In genomic region chr17:29483282-29483681, GRCm38 (mm10) we compare ENCODE assay signal across 20 mouse cellular contexts.
"Had no signal": no experiment of that assay in that cellular context is flagged by ENCODE, and none has a peak within 500 bp of the region (broad histone marks: within the 10 kb centered on the region; RNA-seq: fewer than 3 reads in every experiment).

No protein-coding gene starts in this region.

- DNase-seq: lung, adult 18-20 months; lung, embryonic 14.5 days; lung, postnatal 10 days; lung, postnatal 4 days; midbrain, embryonic 14.5 days; retina, postnatal 1 day; right cerebral cortex, adult 18-20 months; right cerebral cortex, postnatal 25 days; right cerebral cortex, postnatal 4 days; thymus, adult 18-20 months; thymus, postnatal 14 days; thymus, postnatal 36 days had no signal

- H3K9ac ChIP-seq: liver, embryonic 14.5 days; lung, embryonic 14.5 days; midbrain, embryonic 12.5 days; neural tube, embryonic 13.5 days; neural tube, embryonic 15.5 days; stomach, embryonic 15.5 days had no signal

- ATAC-seq: midbrain, embryonic 16.5 days had no signal

- H3K27ac ChIP-seq: liver, embryonic 14.5 days; midbrain, embryonic 10.5 days; midbrain, embryonic 12.5 days; neural tube, embryonic 13.5 days; neural tube, embryonic 15.5 days; stomach, embryonic 15.5 days had no signal

- H3K9me3 ChIP-seq: neural tube, embryonic 13.5 days; neural tube, embryonic 15.5 days; stomach, embryonic 15.5 days had no signal

- H3K36me3 ChIP-seq: midbrain, embryonic 10.5 days; midbrain, embryonic 12.5 days; neural tube, embryonic 13.5 days; neural tube, embryonic 15.5 days; stomach, embryonic 15.5 days had no signal

- H3K4me3 ChIP-seq: midbrain, embryonic 10.5 days; midbrain, embryonic 12.5 days; myocyte; neural tube, embryonic 13.5 days; neural tube, embryonic 15.5 days; stomach, embryonic 15.5 days had no signal

- H3K4me2 ChIP-seq: lung, embryonic 14.5 days; midbrain, embryonic 12.5 days; neural tube, embryonic 13.5 days; neural tube, embryonic 15.5 days; stomach, embryonic 15.5 days had no signal

- H3K27me3 ChIP-seq: midbrain, embryonic 12.5 days; neural tube, embryonic 13.5 days; neural tube, embryonic 15.5 days; stomach, embryonic 15.5 days had no signal

- H3K4me1 ChIP-seq: midbrain, embryonic 12.5 days; neural tube, embryonic 13.5 days; neural tube, embryonic 15.5 days; stomach, embryonic 15.5 days had no signal
